Mouse (Mus musculus): Measurements from ENCODE around the gene Xaf1.

GRCm38 (mm10) chr11:72281852-72282400 is 19.5 kb upstream of the Xaf1 start:
- no peak for TF ChIP-seq JUND (conservative IDR thresholded peaks at IDR 0.05; ENCODE audit: low read depth, low read length)
- TF ChIP-seq NELFE (IDR thresholded peaks at IDR 0.05; ENCODE audit: low read depth, low read length) = no peak
- TF ChIP-seq CTCF (conservative IDR thresholded peaks at IDR 0.05 in 1 of 2, IDR thresholded peaks at IDR 0.05 in 1 of 2; ENCODE audit: low read depth in 2 of 2, low read length in 2 of 2) = no peak
- TF ChIP-seq CHD1 (IDR thresholded peaks at IDR 0.05; ENCODE audit: low read depth, low read length) = no peak
- no peak for TF ChIP-seq ETS1 (conservative IDR thresholded peaks at IDR 0.05; ENCODE audit: low read depth, low read length)
- no peak for TF ChIP-seq GABPA (IDR thresholded peaks at IDR 0.05; ENCODE audit: insufficient replicate concordance, low read depth, low read length)
- TF ChIP-seq ZMIZ1 (IDR thresholded peaks at IDR 0.05; ENCODE audit: low read depth, low read length) = no peak
- TF ChIP-seq EP300 (IDR thresholded peaks at IDR 0.05; ENCODE audit: low read length) = no peak
- no peak for TF ChIP-seq POLR2A (IDR thresholded peaks at IDR 0.05; ENCODE audit: low read depth, low read length)
- TF ChIP-seq E2F4 (IDR thresholded peaks at IDR 0.05; ENCODE audit: insufficient replicate concordance, low read depth, low read length) = no peak
- no peak for TF ChIP-seq JUN (IDR thresholded peaks at IDR 0.05; ENCODE audit: insufficient read depth, low read depth, low read length)

Data from CH12.LX (cell line).